Mouse (Mus musculus): Measurements from ENCODE around the gene Npsr1. TPM values are rescaled to one million over a fixed set of nuclear protein-coding genes. Genes with fewer than 3 reads are reported as not detected.

Npsr1 gene
- polyA plus RNA-seq, 1 experiment from 2014 or later: not detected

- no peak overlapping the region for H3K4me3 ChIP-seq (ENCODE audit: low read depth, low read length)
- H3K4me1 ChIP-seq (ENCODE audit: control insufficient read depth, insufficient read depth, low read length): no peaks in the 10 kb centered on the region
- DNase-seq (ENCODE audit: low spot score) (no peak), ATAC-seq (replicated peaks; ENCODE audit: insufficient number of reproducible peaks, low FRiP score, low TSS enrichment, low read depth) (no peak)
- no peak overlapping the region for H3K27ac ChIP-seq (replicated peaks; ENCODE audit: low read depth, low read length)
- no peak overlapping the region for H3K9ac ChIP-seq (replicated peaks; ENCODE audit: low read length)
- no peaks in the 10 kb centered on the region for H3K36me3 ChIP-seq (replicated peaks; ENCODE audit: control insufficient read depth, insufficient read depth, low read depth, low read length)
- no peaks in the 10 kb centered on the region for H3K27me3 ChIP-seq (ENCODE audit: control insufficient read depth, insufficient read depth, low read length)
- 91% methylated on average over 7 of the region's 7 CpGs for WGBS
- H3K4me2 ChIP-seq (ENCODE audit: low read depth, low read length): no peak overlapping the region
- H3K9me3 ChIP-seq (replicated peaks; ENCODE audit: control insufficient read depth, low read length): no peaks in the 10 kb centered on the region
Measured at GRCm38 (mm10) chr9:24180926-24181325, 83.1 kb downstream of the Npsr1 start.

DNA sequence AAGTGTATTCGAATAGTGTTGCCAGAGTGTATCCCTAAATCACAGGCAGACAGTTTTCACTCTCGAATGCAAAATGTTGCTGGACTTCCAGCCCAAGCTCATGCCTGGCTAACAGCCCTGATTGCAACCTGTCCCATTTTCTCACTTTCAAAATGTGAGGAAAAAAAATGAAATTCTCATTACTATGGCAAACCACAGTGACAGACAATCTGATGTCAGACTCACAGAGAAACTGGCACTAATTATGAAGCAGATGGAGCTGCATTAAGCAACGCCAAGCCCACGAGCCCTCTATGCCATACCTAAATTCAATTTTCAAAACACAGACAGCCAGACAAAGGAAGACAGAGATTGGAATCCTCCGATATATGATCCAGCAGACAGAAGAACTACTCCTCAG is 88.5 kb downstream of the Npsr1 start:
- DNase-seq (ENCODE audit: low spot score) (no peak), ATAC-seq (replicated peaks; ENCODE audit: insufficient number of reproducible peaks, low FRiP score, low TSS enrichment, low read depth) (no peak)
- 84% methylated on average over 5 of the region's 5 CpGs for WGBS
- H3K27ac ChIP-seq (replicated peaks; ENCODE audit: low read depth, low read length): no peak overlapping the region
- no peaks in the 10 kb centered on the region for H3K36me3 ChIP-seq (replicated peaks; ENCODE audit: control insufficient read depth, insufficient read depth, low read depth, low read length)
- no peak overlapping the region for H3K9ac ChIP-seq (replicated peaks; ENCODE audit: low read length)
- no peak overlapping the region for H3K4me2 ChIP-seq (ENCODE audit: low read depth, low read length)
- no peaks in the 10 kb centered on the region for H3K4me1 ChIP-seq (ENCODE audit: control insufficient read depth, insufficient read depth, low read length)
- no peaks in the 10 kb centered on the region for H3K27me3 ChIP-seq (ENCODE audit: control insufficient read depth, insufficient read depth, low read length)
- no peaks in the 10 kb centered on the region for H3K9me3 ChIP-seq (replicated peaks; ENCODE audit: control insufficient read depth, low read length)
- H3K4me3 ChIP-seq (ENCODE audit: low read depth, low read length): no peak overlapping the region

DNA sequence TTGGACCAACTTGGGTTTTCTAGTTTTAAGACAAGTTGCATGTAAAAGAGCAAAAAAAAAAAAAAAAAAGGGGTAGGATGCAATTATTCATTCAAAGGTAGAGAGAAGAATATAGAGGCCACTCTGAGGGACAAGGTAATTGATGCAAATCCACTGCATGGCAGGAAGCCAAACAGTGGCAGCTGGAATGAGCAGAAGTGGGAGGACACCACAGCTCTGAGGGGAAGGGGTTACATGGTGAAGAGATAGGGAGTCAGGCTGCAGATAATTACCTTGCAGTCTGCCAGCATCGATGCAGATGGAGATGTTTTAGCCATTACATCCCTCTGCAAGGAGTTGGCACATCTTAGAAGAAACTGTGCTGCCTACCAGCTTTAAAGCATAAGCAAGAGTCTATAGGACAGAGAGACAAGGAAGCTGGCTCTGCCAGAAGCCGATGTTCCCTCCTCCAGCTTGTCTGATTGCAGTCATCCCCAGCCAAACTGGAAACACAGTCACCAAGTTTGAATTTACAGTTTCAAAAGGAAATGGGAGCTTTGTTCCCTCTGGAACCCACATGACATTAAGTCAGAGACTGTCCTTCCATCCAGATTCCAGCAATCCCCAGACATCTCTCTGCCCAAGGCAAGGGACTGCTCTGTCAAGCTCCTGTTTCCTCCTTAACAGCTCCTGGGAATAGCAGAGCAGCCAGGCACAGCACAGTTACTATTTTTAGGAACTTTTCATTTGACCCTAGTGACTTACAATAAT is 91.9 kb downstream of the Npsr1 start:
- ATAC-seq (replicated peaks; ENCODE audit: insufficient number of reproducible peaks, low FRiP score, low TSS enrichment, low read depth): no peak
- H3K9ac ChIP-seq (replicated peaks; ENCODE audit: low read length): no peak overlapping the region
- WGBS: 28% methylated on average over 2 of the region's 2 CpGs

DNA sequence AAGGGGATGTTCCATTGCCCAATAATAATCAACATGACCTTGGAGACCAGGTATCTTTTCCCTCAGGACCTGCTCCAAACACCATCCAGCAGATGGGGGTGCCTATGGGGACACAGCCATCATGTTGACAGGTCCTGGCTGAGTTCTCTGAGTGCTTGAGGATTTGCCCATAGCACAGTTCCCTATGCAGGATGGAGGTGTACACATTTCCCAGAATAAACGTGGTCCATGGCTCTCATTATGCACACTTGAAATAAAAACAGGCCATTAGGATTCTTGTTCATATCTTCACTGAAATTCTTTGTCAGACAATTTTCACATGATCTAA is 92.4 kb downstream of the Npsr1 start:
- Histone ChIP-seq H3K27ac (replicated peaks; ENCODE audit: low read depth, low read length) (no peak overlapping the region), H3K4me1 (ENCODE audit: control insufficient read depth, insufficient read depth, low read length) (no peaks in the 10 kb centered on the region), H3K27me3 (ENCODE audit: control insufficient read depth, insufficient read depth, low read length) (no peaks in the 10 kb centered on the region), H3K9me3 (replicated peaks; ENCODE audit: control insufficient read depth, low read length) (no peaks in the 10 kb centered on the region), H3K4me2 (ENCODE audit: low read depth, low read length) (no peak overlapping the region), H3K36me3 (replicated peaks; ENCODE audit: control insufficient read depth, insufficient read depth, low read depth, low read length) (no peaks in the 10 kb centered on the region), H3K4me3 (ENCODE audit: low read depth, low read length) (no peak overlapping the region), H3K9ac (replicated peaks; ENCODE audit: low read length) (no peak overlapping the region)
- 50% methylated on average over 1 of the region's 1 CpGs for WGBS
- DNase-seq (ENCODE audit: low spot score) (no peak), ATAC-seq (replicated peaks; ENCODE audit: insufficient number of reproducible peaks, low FRiP score, low TSS enrichment, low read depth) (no peak)

More for the DNA sequence above, 91.9 kb downstream of the Npsr1 start:
- no peak overlapping the region for H3K4me3 ChIP-seq (ENCODE audit: low read depth, low read length)
- no peak overlapping the region for H3K4me2 ChIP-seq (ENCODE audit: low read depth, low read length)
- H3K27ac ChIP-seq (replicated peaks; ENCODE audit: low read depth, low read length): no peak overlapping the region
- no peaks in the 10 kb centered on the region for H3K4me1 ChIP-seq (ENCODE audit: control insufficient read depth, insufficient read depth, low read length)
- no peaks in the 10 kb centered on the region for H3K9me3 ChIP-seq (replicated peaks; ENCODE audit: control insufficient read depth, low read length)
- no peak for DNase-seq (ENCODE audit: low spot score)
- no peaks in the 10 kb centered on the region for H3K36me3 ChIP-seq (replicated peaks; ENCODE audit: control insufficient read depth, insufficient read depth, low read depth, low read length)
- H3K27me3 ChIP-seq (ENCODE audit: control insufficient read depth, insufficient read depth, low read length): no peaks in the 10 kb centered on the region

- Histone ChIP-seq H3K4me3 (ENCODE audit: low read depth, low read length) (no peak overlapping the region), H3K27ac (replicated peaks; ENCODE audit: low read depth, low read length) (no peak overlapping the region), H3K36me3 (replicated peaks; ENCODE audit: control insufficient read depth, insufficient read depth, low read depth, low read length) (no peaks in the 10 kb centered on the region), H3K27me3 (ENCODE audit: control insufficient read depth, insufficient read depth, low read length) (no peaks in the 10 kb centered on the region), H3K4me1 (ENCODE audit: control insufficient read depth, insufficient read depth, low read length) (no peaks in the 10 kb centered on the region), H3K9me3 (replicated peaks; ENCODE audit: control insufficient read depth, low read length) (no peaks in the 10 kb centered on the region), H3K4me2 (ENCODE audit: low read depth, low read length) (no peak overlapping the region), H3K9ac (replicated peaks; ENCODE audit: low read length) (no peak overlapping the region)
- WGBS: 84% methylated on average over 1 of the region's 1 CpGs
- DNase-seq (ENCODE audit: low spot score): no peak
- no peak for ATAC-seq (replicated peaks; ENCODE audit: insufficient number of reproducible peaks, low FRiP score, low TSS enrichment, low read depth)
Measured at GRCm38 (mm10) chr9:24198254-24198653, 100.5 kb downstream of the Npsr1 start.

DNA sequence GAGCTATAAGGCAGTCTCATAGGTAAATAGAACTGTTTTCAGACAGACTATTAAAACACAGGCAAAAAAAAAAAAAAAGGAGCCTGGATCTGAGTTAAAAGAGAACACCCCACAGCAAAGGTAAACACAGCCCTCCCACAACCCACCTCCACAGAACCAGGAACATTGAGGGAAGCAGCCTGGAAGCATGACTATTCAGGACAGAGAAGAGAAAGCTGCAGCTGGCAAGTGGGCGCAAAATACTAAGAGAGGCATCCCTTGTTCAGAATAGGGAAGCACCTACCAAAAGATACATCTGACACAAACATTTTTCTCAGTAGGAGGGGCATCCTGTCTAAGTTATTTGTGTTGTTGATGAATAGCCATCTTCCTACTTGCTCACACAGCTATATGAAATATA is 113.8 kb downstream of the Npsr1 start:
- ATAC-seq (replicated peaks; ENCODE audit: insufficient number of reproducible peaks, low FRiP score, low TSS enrichment, low read depth) (no peak), DNase-seq (ENCODE audit: low spot score) (no peak)
- Histone ChIP-seq H3K9me3 (replicated peaks; ENCODE audit: control insufficient read depth, low read length) (no peaks in the 10 kb centered on the region), H3K36me3 (replicated peaks; ENCODE audit: control insufficient read depth, insufficient read depth, low read depth, low read length) (no peaks in the 10 kb centered on the region), H3K27me3 (ENCODE audit: control insufficient read depth, insufficient read depth, low read length) (no peaks in the 10 kb centered on the region), H3K4me2 (ENCODE audit: low read depth, low read length) (no peak overlapping the region), H3K9ac (replicated peaks; ENCODE audit: low read length) (no peak overlapping the region), H3K4me1 (ENCODE audit: control insufficient read depth, insufficient read depth, low read length) (no peaks in the 10 kb centered on the region), H3K27ac (replicated peaks; ENCODE audit: low read depth, low read length) (no peak overlapping the region), H3K4me3 (ENCODE audit: low read depth, low read length) (no peak overlapping the region)
- whole genome bisulfite sequencing: 91% methylated on average over 1 of the region's 1 CpGs

GRCm38 (mm10) chr9:24217721-24218120 is 119.9 kb downstream of the Npsr1 start:
- Histone ChIP-seq H3K4me1 (ENCODE audit: control insufficient read depth, insufficient read depth, low read length) (no peaks in the 10 kb centered on the region), H3K9ac (replicated peaks; ENCODE audit: low read length) (no peak overlapping the region), H3K27ac (replicated peaks; ENCODE audit: low read depth, low read length) (no peak overlapping the region), H3K4me3 (ENCODE audit: low read depth, low read length) (no peak overlapping the region), H3K27me3 (ENCODE audit: control insufficient read depth, insufficient read depth, low read length) (no peaks in the 10 kb centered on the region), H3K9me3 (replicated peaks; ENCODE audit: control insufficient read depth, low read length) (no peaks in the 10 kb centered on the region), H3K4me2 (ENCODE audit: low read depth, low read length) (no peak overlapping the region), H3K36me3 (replicated peaks; ENCODE audit: control insufficient read depth, insufficient read depth, low read depth, low read length) (no peaks in the 10 kb centered on the region)
- no peak for DNase-seq (ENCODE audit: low spot score)
- ATAC-seq (replicated peaks; ENCODE audit: insufficient number of reproducible peaks, low FRiP score, low TSS enrichment, low read depth): no peak
- WGBS: 36% methylated on average over 1 of the region's 1 CpGs

- Histone ChIP-seq H3K4me1 (ENCODE audit: control insufficient read depth, insufficient read depth, low read length) (no peaks in the 10 kb centered on the region), H3K4me3 (ENCODE audit: low read depth, low read length) (no peak overlapping the region), H3K4me2 (ENCODE audit: low read depth, low read length) (no peak overlapping the region), H3K9ac (replicated peaks; ENCODE audit: low read length) (no peak overlapping the region), H3K27ac (replicated peaks; ENCODE audit: low read depth, low read length) (no peak overlapping the region), H3K36me3 (replicated peaks; ENCODE audit: control insufficient read depth, insufficient read depth, low read depth, low read length) (no peaks in the 10 kb centered on the region), H3K9me3 (replicated peaks; ENCODE audit: control insufficient read depth, low read length) (no peaks in the 10 kb centered on the region), H3K27me3 (ENCODE audit: control insufficient read depth, insufficient read depth, low read length) (no peaks in the 10 kb centered on the region)
- ATAC-seq (replicated peaks; ENCODE audit: insufficient number of reproducible peaks, low FRiP score, low TSS enrichment, low read depth) (no peak), DNase-seq (ENCODE audit: low spot score) (no peak)
- WGBS: 89% methylated on average over 1 of the region's 1 CpGs
Measured at GRCm38 (mm10) chr9:24236461-24236860, 138.7 kb downstream of the Npsr1 start.
